Mouse (Mus musculus) spleen, postnatal 14 days (tissue): ENCODE data around the gene Sox8.

Source experiments
- DNase-seq, 2 experiments: peaks; one replicate each; pipeline ENCODE4 v3.0.0; 2021 to 2022; ENCODE audit warnings: low spot score in 2 of 2

The Sox8 gene

DNA sequence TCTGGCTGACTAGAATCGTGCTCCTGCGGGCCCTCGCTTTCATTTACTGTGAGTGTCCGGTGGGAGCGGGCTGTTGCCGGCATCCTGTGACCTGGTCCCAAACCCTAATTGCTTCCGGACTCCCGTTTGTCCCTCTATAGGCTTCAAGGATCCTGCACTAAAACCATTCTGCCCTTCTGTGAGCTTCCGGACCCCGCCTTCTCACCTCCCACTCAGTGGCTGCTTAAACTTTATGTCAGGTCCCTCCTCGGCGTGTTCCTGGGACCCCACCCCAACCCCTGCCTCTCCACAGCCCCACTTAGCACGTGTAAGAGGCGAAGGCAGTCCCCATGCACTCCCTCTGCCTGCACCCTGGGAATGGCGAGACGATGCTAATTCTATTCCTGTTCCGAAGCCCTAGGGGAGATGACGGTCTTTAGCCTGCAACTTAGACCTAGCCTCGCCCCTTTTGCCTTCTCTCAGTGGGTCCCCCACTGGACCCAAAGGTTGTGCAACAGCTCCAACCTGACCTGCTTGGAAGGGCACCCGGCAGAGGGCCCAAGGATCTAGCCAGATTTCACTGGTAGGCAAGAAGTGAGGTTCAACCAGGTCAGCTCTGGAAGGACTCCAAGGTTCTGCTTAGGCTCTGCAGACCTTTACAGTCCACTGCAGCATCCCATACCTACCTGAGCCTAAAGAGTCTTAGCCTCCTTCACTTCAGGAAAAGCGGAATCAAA lies 9.0 kb upstream of the Sox8 start:
- DNase-seq = no peak

DNA sequence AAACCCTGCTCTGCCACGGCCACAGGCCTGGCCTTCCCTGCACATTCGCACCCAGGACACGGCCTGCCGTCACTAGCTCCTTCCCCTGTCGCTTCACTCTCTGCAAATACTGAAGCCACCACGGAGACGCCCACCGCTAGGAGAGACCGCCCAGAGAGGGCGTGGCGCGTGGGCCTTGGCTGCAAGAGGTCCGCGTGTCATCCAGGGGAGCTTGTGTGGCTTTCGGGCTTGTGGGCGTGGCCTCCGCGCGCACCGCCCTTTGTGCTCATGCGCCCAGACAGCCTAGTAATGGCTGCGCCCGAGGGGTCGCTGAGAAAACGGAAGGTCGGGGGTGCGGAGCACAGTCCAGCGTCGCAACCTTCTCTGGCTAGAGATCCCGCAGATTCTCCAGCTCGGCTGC lies 8.4 kb upstream of the Sox8 start, which contains the start of gene Lmf1:
TSS of gene Lmf1 (plus strand) at position 166 of the 400 bp plus-strand sequence.
- DNase-seq = peak; percentile 89 to 92

DNA sequence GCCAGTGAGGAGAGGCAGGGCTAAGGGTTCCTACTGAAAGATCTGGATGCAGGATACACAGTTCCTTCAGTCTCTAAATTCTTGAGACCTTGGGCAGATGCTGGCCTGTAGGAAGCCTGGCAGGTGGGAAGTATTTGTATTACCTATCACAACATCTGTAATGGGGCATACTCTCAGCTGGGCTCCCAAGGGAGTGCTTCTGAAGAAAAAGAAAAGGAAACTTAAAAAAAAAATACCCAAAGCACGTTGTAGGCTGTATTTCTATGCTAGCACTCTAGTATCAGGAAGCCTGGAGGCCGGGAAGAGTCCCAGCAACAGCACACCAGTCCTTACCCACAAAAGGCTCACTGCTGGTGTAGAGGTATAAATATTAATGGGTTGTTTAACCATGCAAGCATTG lies 7.2 kb upstream of the Sox8 start:
- no peak for DNase-seq

GRCm38 (mm10) chr17:25577263-25577662 lies 6.8 kb upstream of the Sox8 start:
- DNase-seq = no peak

DNA sequence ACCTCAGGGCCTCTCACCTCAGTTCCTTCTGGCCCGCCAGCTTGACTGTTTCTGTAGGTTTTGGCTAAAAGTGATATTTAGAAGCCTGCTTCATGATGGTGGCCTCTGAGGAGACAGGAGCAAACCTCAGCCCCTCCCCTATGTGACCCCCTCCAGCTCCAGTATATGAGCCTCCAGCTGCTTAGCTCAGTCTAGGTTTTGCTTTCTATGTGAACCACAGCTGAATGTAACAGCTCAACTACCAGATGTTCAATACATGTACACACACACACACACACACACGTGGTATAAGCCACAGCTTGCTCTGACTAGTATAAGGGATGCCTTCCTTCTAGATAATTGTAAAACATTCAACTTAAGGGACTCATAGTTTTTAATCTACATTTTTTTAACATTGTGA lies 5.5 kb upstream of the Sox8 start:
- no peak for DNase-seq

- DNase-seq = no peak
Measured at GRCm38 (mm10) chr17:25575208-25575971, 4.9 kb upstream of the Sox8 start.

GRCm38 (mm10) chr17:25571453-25571820 lies 951 bp upstream of the Sox8 start:
- DNase-seq = no peak

DNA sequence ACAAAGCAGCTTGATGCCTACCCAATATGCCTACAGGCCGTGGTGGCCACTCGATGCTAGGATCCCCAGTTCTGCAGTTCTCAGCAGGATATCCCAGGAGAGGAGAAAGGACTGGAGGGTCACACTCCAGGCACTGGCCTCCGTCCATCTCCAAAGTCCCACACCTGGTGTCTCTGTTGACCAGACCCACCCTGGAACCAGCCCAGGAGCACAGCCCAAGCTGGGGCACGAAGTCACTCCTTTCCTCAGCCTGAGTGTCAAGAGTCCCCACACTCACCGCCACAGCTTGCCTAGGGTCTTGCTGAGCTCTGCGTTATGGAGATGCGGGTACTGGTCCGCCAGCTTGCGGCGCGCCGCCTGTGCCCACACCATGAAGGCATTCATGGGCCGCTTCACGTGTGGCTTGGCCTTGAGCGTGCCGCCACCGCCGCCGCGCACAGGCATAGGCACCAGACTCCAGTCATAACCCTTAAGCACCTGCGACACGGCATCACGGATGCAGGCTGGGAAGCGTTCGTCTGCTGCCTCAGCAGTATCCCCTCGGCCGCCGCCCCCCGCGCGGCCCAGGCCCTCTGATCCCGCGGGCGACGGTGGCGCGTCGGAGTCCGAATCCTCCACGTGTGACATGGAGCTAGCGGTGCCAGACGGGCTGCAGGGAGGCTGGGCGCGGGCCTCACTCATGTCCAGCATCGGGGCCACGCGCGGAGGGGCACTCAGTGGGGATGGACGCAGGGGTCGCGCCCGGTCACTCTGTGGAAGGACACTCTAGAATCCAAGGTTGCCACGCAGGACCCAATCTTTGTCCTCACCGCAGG lies 446 bp downstream of the Sox8 start:
- no peak for DNase-seq

DNA sequence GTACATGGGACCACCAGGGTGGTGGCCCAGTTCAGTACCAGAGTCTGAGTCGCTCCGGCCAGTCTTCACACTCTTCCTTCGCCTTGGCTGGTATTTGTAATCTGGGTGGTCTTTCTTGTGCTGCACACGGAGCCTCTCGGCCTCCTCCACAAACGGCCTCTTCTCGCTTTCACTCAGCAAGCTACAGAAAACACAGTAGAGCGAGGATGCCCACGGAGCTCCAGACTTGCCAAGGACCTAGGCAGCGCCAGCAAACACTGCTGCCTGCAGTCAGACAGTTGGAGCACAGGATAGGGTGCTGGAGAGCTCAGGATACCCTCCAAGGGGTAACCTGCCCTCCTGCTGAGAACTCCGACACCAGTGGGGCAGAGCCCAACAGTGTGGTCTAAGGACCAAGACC lies 1.6 kb downstream of the Sox8 start:
- DNase-seq = no peak

DNA sequence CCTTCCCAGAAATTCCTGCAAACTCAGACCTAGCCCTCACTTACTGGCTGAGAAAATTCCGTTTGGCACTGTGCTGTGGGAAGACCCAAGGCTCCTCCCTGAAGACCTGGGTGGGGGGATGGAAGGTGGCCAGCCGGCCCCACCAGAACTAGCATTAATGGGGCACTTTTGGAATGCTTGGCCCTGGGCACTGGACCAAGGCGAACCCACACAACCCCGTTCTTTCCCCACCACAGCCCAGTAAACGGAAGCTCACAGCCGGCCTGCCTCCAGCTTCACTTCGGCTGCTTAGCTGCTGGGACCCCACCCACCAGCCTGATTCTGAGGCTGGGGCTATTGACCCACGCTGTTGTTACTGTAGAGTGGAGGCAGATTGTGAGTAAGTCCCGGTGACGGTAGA lies 2.3 kb downstream of the Sox8 start:
- DNase-seq = no peak

GRCm38 (mm10) chr17:25567745-25568144 lies 2.7 kb downstream of the Sox8 start:
- peak; percentile 34 to 56 for DNase-seq

DNA sequence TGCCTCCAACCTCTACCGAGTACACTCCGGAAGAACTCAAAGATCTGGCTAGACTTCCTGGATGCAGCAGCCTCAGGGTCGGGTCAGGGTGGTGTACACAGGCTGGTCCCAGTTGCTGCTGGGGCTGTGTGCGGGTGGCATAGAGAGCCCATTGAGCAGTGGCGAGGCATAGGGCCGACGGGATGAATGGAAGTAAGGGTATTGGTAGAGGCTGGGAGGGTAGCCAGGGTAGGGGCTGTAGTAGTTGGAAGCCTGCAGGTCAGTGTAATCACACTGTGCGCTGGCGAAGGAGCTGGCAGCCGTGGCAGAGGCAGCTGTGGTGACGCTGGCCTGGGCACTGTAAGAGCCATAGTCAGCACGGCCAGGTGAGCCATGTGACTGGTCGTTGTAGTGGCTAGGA lies 3.2 kb downstream of the Sox8 start:
- DNase-seq = no peak

DNA sequence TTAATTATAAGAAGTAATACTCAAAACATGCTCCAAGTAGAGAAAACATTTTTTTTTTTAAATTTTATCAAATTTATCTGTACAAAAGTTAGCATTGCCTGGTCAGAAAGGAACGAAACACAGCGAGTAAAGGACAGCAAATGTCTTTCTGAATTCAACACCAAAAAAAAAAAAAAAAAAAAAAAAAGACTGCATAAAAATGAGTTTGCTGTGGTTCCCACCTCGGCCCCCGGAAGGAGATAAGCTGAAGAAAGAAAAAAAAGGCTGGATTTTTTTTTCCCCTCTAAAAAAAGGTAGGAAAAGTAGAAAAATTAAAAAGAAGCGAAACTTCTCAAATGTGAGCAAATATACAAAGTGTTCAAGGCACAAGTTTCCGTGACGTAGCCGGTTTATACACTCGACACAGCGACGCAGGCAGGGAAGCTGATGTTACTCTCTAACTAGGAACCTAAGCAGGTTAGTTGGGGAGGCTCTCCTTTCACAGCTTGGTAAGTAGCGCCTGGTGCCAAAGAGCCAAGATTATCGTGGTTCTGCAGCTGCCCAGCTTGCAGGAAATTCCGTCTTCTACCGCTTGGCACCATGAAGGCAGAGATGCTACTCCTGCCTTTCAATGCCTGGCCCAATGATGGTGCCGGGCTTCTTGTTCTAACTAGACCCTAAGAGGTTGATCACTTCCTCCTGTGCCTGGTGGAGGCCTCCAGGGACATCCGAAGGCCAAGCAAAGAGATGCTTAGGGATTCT lies 4.5 kb downstream of the Sox8 start:
- DNase-seq = no peak

GRCm38 (mm10) chr17:25565244-25565643 lies 5.2 kb downstream of the Sox8 start:
- DNase-seq = no peak

- no peak for DNase-seq
Measured at GRCm38 (mm10) chr17:25564481-25564880, 6.0 kb downstream of the Sox8 start.

DNA sequence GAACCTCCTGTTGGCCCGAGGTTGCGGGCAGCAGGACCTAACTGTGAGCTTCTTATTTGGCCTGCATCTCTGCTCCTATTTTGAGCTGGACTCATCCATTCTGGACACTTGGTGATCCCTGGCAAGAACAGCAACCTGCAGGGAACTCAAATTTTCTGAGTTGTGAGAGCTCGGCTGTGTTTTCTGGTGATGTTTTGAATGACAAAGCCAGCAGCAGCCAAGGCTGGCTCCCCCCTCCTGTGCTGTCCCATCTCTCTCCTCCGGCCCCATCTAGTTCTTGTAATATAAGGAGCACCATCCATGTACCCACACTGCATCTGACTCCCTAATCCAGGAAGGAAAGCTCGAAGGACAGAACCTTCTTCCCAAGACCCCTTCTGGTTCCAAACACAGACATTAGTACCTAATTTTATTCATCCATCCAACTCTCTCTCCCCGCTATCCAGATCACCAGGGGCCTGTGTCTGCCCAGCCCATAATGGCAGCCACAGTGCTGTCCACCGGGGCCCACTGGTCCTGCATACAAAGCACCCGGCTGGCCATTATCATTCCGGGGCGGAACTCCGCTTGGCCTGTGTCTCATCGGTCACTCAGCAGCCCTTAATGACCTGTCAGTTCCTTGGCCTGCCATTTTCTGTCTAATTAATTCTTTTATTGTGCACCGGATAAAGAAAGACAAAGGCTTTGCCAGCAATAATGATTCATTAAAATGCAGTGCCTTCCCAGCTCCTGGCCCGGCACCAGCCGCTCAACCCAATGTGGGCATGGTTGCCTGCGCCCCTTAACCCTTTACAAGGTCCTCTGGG lies 9.1 kb downstream of the Sox8 start:
- DNase-seq = no peak

GRCm38 (mm10) chr17:25560554-25561222 lies 9.8 kb downstream of the Sox8 start:
- no peak for DNase-seq

GRCm38 (mm10) chr17:25559634-25560033 lies 10.9 kb downstream of the Sox8 start:
- no peak for DNase-seq

- no peak for DNase-seq
Measured at GRCm38 (mm10) chr17:25556630-25557354, 13.7 kb downstream of the Sox8 start.
